ENCODE assay signal across 29 mouse cellular contexts in genomic region chr7:19675824-19676223, GRCm38 (mm10). TPM values are rescaled to one million over a fixed set of nuclear protein-coding genes. Genes with fewer than 3 reads are reported as not detected.
DNase-seq lines count a peak whose midpoint lies in the region; ATAC-seq and TF ChIP-seq lines count a peak whose summit lies in the region.
"Had no signal": no experiment of that assay in that cellular context is flagged by ENCODE, and none has a peak within 500 bp of the region (broad histone marks: within the 10 kb centered on the region; RNA-seq: fewer than 3 reads in every experiment).

No protein-coding gene starts in this region.

- no peak for ATAC-seq in intestine, postnatal 0 days
- ATAC-seq in liver, embryonic 16.5 days (ENCODE audit: low read depth) = peak; percentile 37
- ATAC-seq in monocyte, adult 5-6 weeks (replicated peaks; ENCODE audit: insufficient number of reproducible peaks, low FRiP score, low TSS enrichment, poor library complexity, severe bottlenecking) = peak; percentile 94
- ATAC-seq in midbrain, embryonic 14.5 days (ENCODE audit: low FRiP score, low TSS enrichment) = no peak
- ATAC-seq: lung, postnatal 0 days; midbrain, embryonic 13.5 days had no signal

- no peaks in the 10 kb centered on the region for H3K27me3 ChIP-seq in intestine, postnatal 0 days (replicated peaks; ENCODE audit: control insufficient read depth, insufficient read depth, low read length)
- no peaks in the 10 kb centered on the region for H3K27me3 ChIP-seq in liver, embryonic 16.5 days (ENCODE audit: control insufficient read depth, insufficient read depth, low read depth, low read length)
- no peaks in the 10 kb centered on the region for H3K27me3 ChIP-seq in midbrain, embryonic 14.5 days (ENCODE audit: control insufficient read depth, insufficient read depth, low read length)
- H3K27me3 ChIP-seq: embryonic facial prominence, embryonic 15.5 days; hindbrain, embryonic 15.5 days; kidney, embryonic 15.5 days; limb, embryonic 15.5 days; midbrain, embryonic 13.5 days; neural tube, embryonic 12.5 days; stomach, embryonic 15.5 days had no signal

- H3K27ac ChIP-seq in bone marrow macrophage, adult 2 months (ENCODE audit: insufficient read depth, low read depth, low read length) = peak overlapping the region; percentile 69
- peak overlapping the region; percentile 76 for H3K27ac ChIP-seq in intestine, postnatal 0 days (ENCODE audit: low read depth, low read length)
- peak overlapping the region; percentile 65 for H3K27ac ChIP-seq in liver, embryonic 16.5 days (ENCODE audit: low read length)
- H3K27ac ChIP-seq in midbrain, embryonic 14.5 days (replicated peaks; ENCODE audit: low read depth, low read length) = no peak overlapping the region
- H3K27ac ChIP-seq: embryonic facial prominence, embryonic 15.5 days; hindbrain, embryonic 15.5 days; kidney, embryonic 15.5 days; limb, embryonic 15.5 days; midbrain, embryonic 13.5 days; neural tube, embryonic 12.5 days; stomach, embryonic 15.5 days had no signal

- H3K4me1 ChIP-seq in bone marrow macrophage, adult 2 months (ENCODE audit: control insufficient read depth, insufficient read depth, low read length) = peaks cover 30% of the 10 kb centered on the region
- peaks cover 3% of the 10 kb centered on the region; the same call in 1 of the 2 replicates for H3K4me1 ChIP-seq in intestine, postnatal 0 days (replicated peaks; ENCODE audit: control insufficient read depth, insufficient read depth, low read length)
- H3K4me1 ChIP-seq in liver, embryonic 16.5 days (ENCODE audit: control insufficient read depth, low read depth, low read length) = no peaks in the 10 kb centered on the region
- H3K4me1 ChIP-seq in midbrain, embryonic 14.5 days (ENCODE audit: control insufficient read depth, insufficient read depth, low read length) = no peaks in the 10 kb centered on the region
- H3K4me1 ChIP-seq: embryonic facial prominence, embryonic 15.5 days; hindbrain, embryonic 15.5 days; kidney, embryonic 15.5 days; limb, embryonic 15.5 days; midbrain, embryonic 13.5 days; neural tube, embryonic 12.5 days; stomach, embryonic 15.5 days had no signal

- no peak for TF ChIP-seq CTCF in bone marrow macrophage, adult 2 months (IDR thresholded peaks at IDR 0.05; ENCODE audit: low read depth, low read length)
- TF ChIP-seq CTCF in intestine, postnatal 0 days (IDR thresholded peaks at IDR 0.05; ENCODE audit: low read depth) = no peak

- no peaks in the 10 kb centered on the region for H3K36me3 ChIP-seq in intestine, postnatal 0 days (ENCODE audit: control insufficient read depth, insufficient read depth)
- no peaks in the 10 kb centered on the region for H3K36me3 ChIP-seq in liver, embryonic 16.5 days (ENCODE audit: control insufficient read depth, insufficient read depth)
- no peaks in the 10 kb centered on the region for H3K36me3 ChIP-seq in midbrain, embryonic 14.5 days (ENCODE audit: control insufficient read depth, insufficient read depth, low read length)
- H3K36me3 ChIP-seq: embryonic facial prominence, embryonic 15.5 days; hindbrain, embryonic 15.5 days; kidney, embryonic 15.5 days; limb, embryonic 15.5 days; midbrain, embryonic 13.5 days; neural tube, embryonic 12.5 days; stomach, embryonic 15.5 days had no signal

- WGBS in intestine, postnatal 0 days = 62% methylated on average over 10 of the region's 10 CpGs
- 59% methylated on average over 10 of the region's 10 CpGs for WGBS in liver, embryonic 16.5 days (ENCODE audit: insufficient replicate concordance)
- WGBS in midbrain, embryonic 14.5 days = 81% methylated on average over 10 of the region's 10 CpGs

- DNase-seq in midbrain, embryonic 14.5 days = no peak
- DNase-seq in spleen, postnatal 36 days (ENCODE audit: low spot score in 2 of 2) = no peak
- no peak for DNase-seq in left cerebral cortex, adult 11 months (ENCODE audit: low spot score)
- DNase-seq: adrenal gland, postnatal 14 days; cerebellum, adult 9-10 months; gastrocnemius, postnatal 36 days; kidney, adult 11 months; kidney, postnatal 36 days; thymus, postnatal 36 days had no signal

- H3K9me3 ChIP-seq in intestine, postnatal 0 days (ENCODE audit: control insufficient read depth) = no peaks in the 10 kb centered on the region
- H3K9me3 ChIP-seq in liver, embryonic 16.5 days (replicated peaks; ENCODE audit: control insufficient read depth, low read length) = no peaks in the 10 kb centered on the region
- H3K9me3 ChIP-seq in midbrain, embryonic 14.5 days (ENCODE audit: control insufficient read depth, low read length) = no peaks in the 10 kb centered on the region
- H3K9me3 ChIP-seq: embryonic facial prominence, embryonic 15.5 days; hindbrain, embryonic 15.5 days; kidney, embryonic 15.5 days; limb, embryonic 15.5 days; midbrain, embryonic 13.5 days; neural tube, embryonic 12.5 days; stomach, embryonic 15.5 days had no signal

- H3K4me2 ChIP-seq in intestine, postnatal 0 days (replicated peaks; ENCODE audit: low read depth) = peak overlapping the region; percentile 47
- no peak overlapping the region for H3K4me2 ChIP-seq in liver, embryonic 16.5 days (ENCODE audit: low read depth, low read length)
- no peak overlapping the region for H3K4me2 ChIP-seq in midbrain, embryonic 14.5 days (ENCODE audit: low read length)
- H3K4me2 ChIP-seq: embryonic facial prominence, embryonic 15.5 days; hindbrain, embryonic 15.5 days; kidney, embryonic 15.5 days; limb, embryonic 15.5 days; midbrain, embryonic 13.5 days; neural tube, embryonic 12.5 days; stomach, embryonic 15.5 days had no signal

- TF ChIP-seq POLR2A in bone marrow macrophage, adult 2 months (IDR thresholded peaks at IDR 0.05; ENCODE audit: borderline replicate concordance, low read depth, low read length) = no peak

- H3K4me3 ChIP-seq in bone marrow macrophage, adult 2 months (ENCODE audit: insufficient read depth, low read length) = no peak overlapping the region
- H3K4me3 ChIP-seq in intestine, postnatal 0 days (ENCODE audit: low read depth, low read length) = peak overlapping the region; percentile 38
- H3K4me3 ChIP-seq in liver, embryonic 16.5 days (ENCODE audit: low read depth, low read length) = peak overlapping the region; percentile 31
- H3K4me3 ChIP-seq in midbrain, embryonic 14.5 days (replicated peaks; ENCODE audit: low read depth, low read length) = no peak overlapping the region
- H3K4me3 ChIP-seq: embryonic facial prominence, embryonic 15.5 days; hindbrain, embryonic 15.5 days; kidney, embryonic 15.5 days; limb, embryonic 15.5 days; midbrain, embryonic 13.5 days; neural tube, embryonic 12.5 days; stomach, embryonic 15.5 days had no signal

- H3K9ac ChIP-seq in intestine, postnatal 0 days (ENCODE audit: low read depth, low read length) = peak overlapping the region; percentile 48
- H3K9ac ChIP-seq in liver, embryonic 16.5 days (ENCODE audit: low read depth, low read length) = peak overlapping the region; percentile 16; the same call in 1 of the 2 replicates
- no peak overlapping the region for H3K9ac ChIP-seq in midbrain, embryonic 14.5 days (replicated peaks; ENCODE audit: low read length)
- H3K9ac ChIP-seq: embryonic facial prominence, embryonic 15.5 days; hindbrain, embryonic 15.5 days; kidney, embryonic 15.5 days; limb, embryonic 15.5 days; midbrain, embryonic 13.5 days; neural tube, embryonic 12.5 days; stomach, embryonic 15.5 days had no signal

RNA-seq across cellular contexts. Expression of gene Apoc2, which starts 1.9 kb away (rescaled TPM):
- 56.2 and 70.4 TPM in 2 replicates for polyA plus RNA-seq in bone marrow macrophage, adult 2 months (2012; ENCODE audit: insufficient read depth, insufficient read length, missing spikeins)
- polyA plus RNA-seq in intestine, postnatal 0 days (2015; fragmentation: Nextera tagmentation; extraction: Ambion mirVana) = 11,285 and 12,482 TPM in 2 replicates
- 1,344 and 1,420 TPM in 2 replicates for polyA plus RNA-seq in liver, embryonic 16.5 days (2015; fragmentation: Nextera tagmentation; extraction: Ambion mirVana)
- total RNA-seq in monocyte, adult 5-6 weeks (2017) = 221 to 583 TPM (median 515 TPM) in 3 replicates
- polyA plus RNA-seq in midbrain, embryonic 14.5 days (2014; fragmentation: Nextera tagmentation; extraction: Ambion mirVana) = 0.37 TPM in 1 of 2 replicates, not detected in the other
- total RNA-seq: hematopoietic stem cell, adult 5-6 weeks; left cerebral cortex, adult 18-20 months; left cerebral cortex, postnatal 36 days; MEL had no signal
- polyA plus RNA-seq: C2C12; forebrain, embryonic 11.5 days had no signal

RNA-seq across cellular contexts. Expression of gene Gm44805, which starts 5.4 kb away (rescaled TPM):
- polyA plus RNA-seq in bone marrow macrophage, adult 2 months (2012; ENCODE audit: insufficient read depth, insufficient read length, missing spikeins) = not detected in 2 replicates
- 5.6 and 13.5 TPM in 2 replicates for polyA plus RNA-seq in intestine, postnatal 0 days (2015; fragmentation: Nextera tagmentation; extraction: Ambion mirVana)
- polyA plus RNA-seq in liver, embryonic 16.5 days (2015; fragmentation: Nextera tagmentation; extraction: Ambion mirVana) = 20.6 and 35.3 TPM in 2 replicates
- not detected in 3 replicates for total RNA-seq in monocyte, adult 5-6 weeks (2017)
- polyA plus RNA-seq in midbrain, embryonic 14.5 days (2014; fragmentation: Nextera tagmentation; extraction: Ambion mirVana) = not detected in 2 replicates
- total RNA-seq: gastrocnemius, adult 18-20 months; gastrocnemius, postnatal 36 days; hematopoietic stem cell, adult 5-6 weeks; layer of hippocampus, adult 8-10 months; left cerebral cortex, adult 18-20 months; left cerebral cortex, postnatal 36 days; MEL had no signal
- polyA plus RNA-seq: C2C12; embryonic facial prominence, embryonic 15.5 days; forebrain, embryonic 11.5 days; hindbrain, embryonic 15.5 days; limb, embryonic 15.5 days; lung, postnatal 0 days; midbrain, embryonic 13.5 days; neural tube, embryonic 12.5 days; stomach, embryonic 15.5 days had no signal

RNA-seq across cellular contexts. Expression of gene Apoc4, which starts 5.5 kb away (rescaled TPM):
- not detected in 2 replicates for polyA plus RNA-seq in bone marrow macrophage, adult 2 months (2012; ENCODE audit: insufficient read depth, insufficient read length, missing spikeins)
- 0.70 and 1.4 TPM in 2 replicates for polyA plus RNA-seq in intestine, postnatal 0 days (2015; fragmentation: Nextera tagmentation; extraction: Ambion mirVana)
- polyA plus RNA-seq in liver, embryonic 16.5 days (2015; fragmentation: Nextera tagmentation; extraction: Ambion mirVana) = 405 and 488 TPM in 2 replicates
- 0.48 TPM in 1 of 3 replicates, not detected in the others for total RNA-seq in monocyte, adult 5-6 weeks (2017)
- not detected in 2 replicates for polyA plus RNA-seq in midbrain, embryonic 14.5 days (2014; fragmentation: Nextera tagmentation; extraction: Ambion mirVana)
- total RNA-seq: hematopoietic stem cell, adult 5-6 weeks; left cerebral cortex, adult 18-20 months; left cerebral cortex, postnatal 36 days; MEL had no signal
- polyA plus RNA-seq: C2C12; forebrain, embryonic 11.5 days; hindbrain, embryonic 15.5 days; midbrain, embryonic 13.5 days; neural tube, embryonic 12.5 days had no signal

RNA-seq across cellular contexts. Expression of gene Clptm1, which starts 11.0 kb away (rescaled TPM):
- polyA plus RNA-seq in bone marrow macrophage, adult 2 months (2012; ENCODE audit: insufficient read depth, insufficient read length, missing spikeins) = 81.9 and 95.3 TPM in 2 replicates
- polyA plus RNA-seq in intestine, postnatal 0 days (2015; fragmentation: Nextera tagmentation; extraction: Ambion mirVana) = 66.1 and 70.6 TPM in 2 replicates
- polyA plus RNA-seq in liver, embryonic 16.5 days (2015; fragmentation: Nextera tagmentation; extraction: Ambion mirVana) = 36.2 and 42.7 TPM in 2 replicates
- total RNA-seq in monocyte, adult 5-6 weeks (2017) = 42.6 to 53.9 TPM (median 51.1 TPM) in 3 replicates
- polyA plus RNA-seq in midbrain, embryonic 14.5 days (2014; fragmentation: Nextera tagmentation; extraction: Ambion mirVana) = 132 and 134 TPM in 2 replicates

RNA-seq across cellular contexts. Expression of gene Apoc1, which starts 16.6 kb away (rescaled TPM):
- not detected in 2 replicates for polyA plus RNA-seq in bone marrow macrophage, adult 2 months (2012; ENCODE audit: insufficient read depth, insufficient read length, missing spikeins)
- polyA plus RNA-seq in intestine, postnatal 0 days (2015; fragmentation: Nextera tagmentation; extraction: Ambion mirVana) = 34.7 and 50.0 TPM in 2 replicates
- polyA plus RNA-seq in liver, embryonic 16.5 days (2015; fragmentation: Nextera tagmentation; extraction: Ambion mirVana) = 919 and 984 TPM in 2 replicates
- 10.9 to 16.5 TPM (median 12.4 TPM) in 3 replicates for total RNA-seq in monocyte, adult 5-6 weeks (2017)
- 1.7 and 2.0 TPM in 2 replicates for polyA plus RNA-seq in midbrain, embryonic 14.5 days (2014; fragmentation: Nextera tagmentation; extraction: Ambion mirVana)
- total RNA-seq: hematopoietic stem cell, adult 5-6 weeks; MEL had no signal
- polyA plus RNA-seq: C2C12 had no signal

Comparison
In these comparisons a context has a peak if more than half of its experiments do, and no peak if none do; other contexts are left out.
1. H3K4me3 ChIP-seq: peak in intestine, postnatal 0 days (single experiment) and liver, embryonic 16.5 days (single experiment); none in bone marrow macrophage, adult 2 months (single experiment) and midbrain, embryonic 14.5 days (single experiment).
2. ATAC-seq: peak in liver, embryonic 16.5 days (single experiment) and monocyte, adult 5-6 weeks (single experiment); none in intestine, postnatal 0 days (single experiment) and midbrain, embryonic 14.5 days (single experiment).
3. RNA of gene Apoc2, which starts 1.9 kb away (polyA plus RNA-seq): 11,285 to 12,482 TPM in intestine, postnatal 0 days, 1,344 to 1,420 TPM in liver, embryonic 16.5 days and 56.2 to 70.4 TPM in bone marrow macrophage, adult 2 months; 0.37 TPM in midbrain, embryonic 14.5 days; every median in the first group is over 10 times any median in the second.
4. RNA of gene Apoc4, which starts 5.5 kb away (polyA plus RNA-seq): 405 to 488 TPM in liver, embryonic 16.5 days; 0.70 to 1.4 TPM in intestine, postnatal 0 days, not detected in bone marrow macrophage, adult 2 months and not detected in midbrain, embryonic 14.5 days; every median in the first group is over 100 times any median in the second.